Mouse (Mus musculus) T-helper 17 cell (primary cell): ENCODE measurements at regions not wholly inside any gene's neighbourhood (a gene's known extent, or its start where the extent isn't known, plus 50 kb on each side); places are given as distances from the start of the nearest gene placed in this dataset.

ENCODE experiments used
- in situ Hi-C, 2 experiments: fragments of 300-600 bp; cut with MboI, MseI; formaldehyde crosslinking; loops; 1 replicate in 1 of 2; 2 replicates in 1 of 2; pipeline ENCODE4 v1.15.1; 2025; ENCODE audit warnings: high pct_unique_total_duplicates in 2 of 2

DNA sequence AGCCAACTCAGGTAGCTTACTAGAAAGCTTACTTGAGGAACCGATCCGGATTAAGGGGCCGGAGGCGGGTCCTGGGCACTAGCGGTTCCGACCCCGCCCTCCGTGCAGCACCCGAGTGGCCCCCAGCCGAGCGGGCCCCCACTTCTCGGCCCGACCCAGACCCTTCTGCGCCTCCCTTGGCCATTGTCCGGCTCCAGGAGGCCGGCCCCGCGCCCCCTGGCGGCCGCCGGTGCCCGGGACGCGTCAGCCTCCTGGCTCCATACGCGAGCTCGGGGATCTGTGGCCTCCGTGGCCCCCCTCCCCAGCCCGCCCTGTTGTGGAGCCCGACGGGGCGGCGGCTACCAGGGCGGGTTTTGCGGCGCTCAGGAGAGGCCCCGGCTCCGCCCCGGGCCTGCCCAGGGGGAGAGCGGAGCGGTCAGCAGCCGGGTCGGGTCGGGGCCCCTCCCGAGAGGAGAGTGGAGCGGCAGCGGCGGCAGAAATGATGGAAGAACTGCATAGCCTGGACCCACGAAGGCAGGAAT, 94.3 kb upstream of the Zfp986 start:
- in situ Hi-C loops, result loop anchor here (5.0 to 25.0 kb wide), 3 partner anchors 88 to 1348 kb away; partner anchors contain the start of genes Gm13212 (in 1 of the 2) and Zfp986 (in 1 of the 2)

DNA sequence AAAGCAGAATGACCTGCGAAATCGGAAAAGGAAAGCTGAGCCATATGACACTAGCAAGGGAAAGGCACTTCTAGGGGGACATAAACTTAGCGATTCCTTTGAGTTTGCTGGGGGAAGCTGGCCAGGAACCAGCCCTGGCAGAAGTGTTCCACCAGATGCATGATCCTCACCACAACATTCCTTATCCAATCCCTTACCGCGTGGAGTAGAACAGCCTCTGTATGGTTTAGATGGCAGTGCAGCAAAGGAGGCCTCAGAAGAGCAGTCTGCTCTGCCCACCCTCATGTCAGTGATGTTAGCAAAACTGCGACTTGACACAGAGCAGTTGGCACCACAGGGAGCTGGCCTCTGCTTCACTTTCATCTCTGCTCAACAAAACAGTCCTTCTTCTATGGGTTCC, 93.7 kb upstream of the Zfp986 start:
- in situ Hi-C loops, result loop anchor here (5.0 to 25.0 kb wide), 5 partner anchors 87 to 1352 kb away; partner anchors contain the start of genes Gm13212 (in 1 of the 2) and Zfp986 (in 1 of the 2)

DNA sequence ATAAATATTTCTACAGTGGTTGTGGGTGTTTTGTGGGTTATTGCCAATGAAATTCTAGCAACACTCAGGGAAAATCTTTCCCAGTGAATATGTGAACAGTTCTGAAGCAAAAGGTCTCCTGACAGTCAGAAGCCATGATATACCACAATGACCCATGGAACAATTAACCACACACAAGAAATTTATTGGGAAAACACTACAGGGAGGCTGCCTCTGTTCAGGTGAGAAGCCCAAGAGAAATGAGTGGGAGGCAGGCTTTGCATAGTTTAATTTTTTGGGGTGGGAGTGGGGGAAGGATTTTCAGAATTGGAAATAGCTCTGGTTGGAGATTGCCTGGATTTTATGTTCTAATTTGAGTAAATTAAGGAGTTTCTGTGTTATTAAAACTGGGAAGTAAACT, 92.1 kb upstream of the Zfp986 start:
- in situ Hi-C loops, result loop anchor here in 1 of 2 experiments (5.0 to 25.0 kb wide), 2 partner anchors 286 to 1351 kb away; no protein-coding TSS in a partner anchor

DNA sequence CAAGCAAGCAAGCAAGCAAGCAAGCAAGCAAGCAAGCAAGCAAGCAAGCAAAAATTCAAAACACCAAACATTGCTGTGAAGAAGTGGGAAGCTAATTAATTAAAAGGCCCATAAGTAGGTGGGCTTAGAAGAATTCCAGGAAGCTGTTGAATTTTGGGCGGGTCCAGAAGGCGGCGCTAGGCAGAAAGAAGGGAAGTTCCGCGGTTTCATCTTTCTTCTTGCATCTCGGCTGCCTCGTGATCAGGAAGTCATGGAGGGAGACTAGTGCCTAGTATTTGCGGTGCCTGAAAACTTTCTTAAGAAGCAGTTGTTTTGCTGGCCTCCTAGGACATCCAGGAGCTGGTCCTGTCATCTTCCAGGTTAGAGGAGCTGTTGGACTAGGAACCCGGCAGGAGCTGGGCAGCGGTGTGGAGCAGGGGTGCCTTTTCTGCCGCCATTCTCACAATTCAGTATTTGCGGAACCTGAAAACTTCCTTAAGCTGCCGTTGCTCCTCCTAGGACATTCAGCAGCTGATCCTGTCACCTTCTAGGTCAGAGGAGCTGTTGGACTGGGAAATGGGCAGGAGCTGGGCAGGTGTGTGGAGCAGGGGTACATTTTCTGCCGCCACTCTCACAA, 87.2 kb upstream of the Zfp986 start:
- in situ Hi-C loops, result loop anchor here (5.0 to 25.0 kb wide), 5 partner anchors 281 to 1671 kb away; partner anchors contain the start of gene Zfp993 (in 2 of the 2)

DNA sequence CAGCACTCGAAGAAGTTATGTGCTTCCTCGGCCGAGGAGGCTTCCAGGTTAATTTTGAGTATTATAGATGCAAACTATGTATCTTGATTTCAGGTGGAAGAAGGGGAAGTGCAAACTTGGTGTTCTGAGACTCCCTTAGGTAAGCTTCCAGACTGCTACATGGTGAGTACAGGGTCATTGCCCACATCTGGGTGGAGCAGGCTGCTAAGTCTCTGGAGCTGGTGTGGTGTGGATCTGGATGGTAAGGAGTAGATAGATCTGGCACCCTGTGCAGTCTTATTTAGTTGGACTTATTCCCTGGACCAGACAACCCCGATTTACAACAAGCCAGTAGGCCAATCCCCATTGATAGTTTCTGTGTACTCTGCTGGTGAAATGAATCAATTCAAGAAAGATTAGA, 53.9 kb upstream of the Zfp986 start:
- in situ Hi-C loops, result loop anchor here (5.0 kb wide), 3 partner anchors 633 to 1353 kb away; partner anchors contain the start of gene Zfp992 (in 1 of the 2)
